Mouse (Mus musculus) bone marrow, adult 2 months (tissue): ENCODE measurements around the gene Ppm1f. TPM values are rescaled to one million over a fixed set of nuclear protein-coding genes. Genes with fewer than 3 reads are reported as not detected.

ENCODE experiments used
- H3K27ac ChIP-seq: fragments of 200-500 bp; 2 replicates; pipeline ENCODE4 v1.5.1; 2012; ENCODE audit warnings: low read depth, mild to moderate bottlenecking, control low read depth, inconsistent platforms, low read length; ENCODE audit not compliant: control insufficient read depth, poor library complexity, insufficient read depth
- H3K4me1 ChIP-seq: fragments of 200-500 bp; 2 replicates; pipeline ENCODE4 v1.6.1; 2011; ENCODE audit warnings: low read length; ENCODE audit not compliant: control insufficient read depth, insufficient read depth
- H3K4me3 ChIP-seq: fragments of 200-500 bp; replicated peaks from 2 replicates; pipeline ENCODE3; 2011; ENCODE audit warnings: mild to moderate bottlenecking, low read depth, low read length, control low read depth; ENCODE audit not compliant: control insufficient read depth
- CTCF ChIP-seq: fragments of 200-500 bp; IDR thresholded peaks from 2 replicates; pipeline ENCODE4 v1.5.1; 2011; ENCODE audit warnings: low read length, control low read depth; ENCODE audit not compliant: control insufficient read depth, insufficient read depth
- POLR2A ChIP-seq: fragments of 200-500 bp; IDR thresholded peaks from 2 replicates; pipeline ENCODE4 v1.6.1; 2011; ENCODE audit warnings: low read depth, mild to moderate bottlenecking, control low read depth, low read length, borderline replicate concordance; ENCODE audit not compliant: control insufficient read depth
- WGBS: fragments of 180-500 bp; shearing (Covaris S2); methylation state at CpG from one replicate; pipeline ENCODE4 v1.1.7; 2018; 5-methylcytosine and 5-hydroxymethylcytosine counted together
- polyA plus RNA-seq: library from polyadenylated mRNA; stranded (reverse); fragments of >200 nt; gene quantifications from 2 replicates; pipeline ENCODE4 v1.2.4, GENCODE M21; 2011; ENCODE audit warnings: low replicate concordance; ENCODE audit not compliant: missing spikeins, insufficient read depth, insufficient read length

Gene Ppm1f
- polyA plus RNA-seq, 1 experiment = 4.6 TPM

GRCm38 (mm10) chr16:16965149-16965548 is 68.9 kb downstream of the Ppm1f start:
- Histone ChIP-seq H3K4me1 (no peaks in the 10 kb centered on the region), H3K4me3 (no peak overlapping the region), H3K27ac (no peak overlapping the region)
- no peak for TF ChIP-seq CTCF
- no peak for TF ChIP-seq POLR2A
- 59% methylated on average over 1 of the region's 1 CpGs for WGBS

DNA sequence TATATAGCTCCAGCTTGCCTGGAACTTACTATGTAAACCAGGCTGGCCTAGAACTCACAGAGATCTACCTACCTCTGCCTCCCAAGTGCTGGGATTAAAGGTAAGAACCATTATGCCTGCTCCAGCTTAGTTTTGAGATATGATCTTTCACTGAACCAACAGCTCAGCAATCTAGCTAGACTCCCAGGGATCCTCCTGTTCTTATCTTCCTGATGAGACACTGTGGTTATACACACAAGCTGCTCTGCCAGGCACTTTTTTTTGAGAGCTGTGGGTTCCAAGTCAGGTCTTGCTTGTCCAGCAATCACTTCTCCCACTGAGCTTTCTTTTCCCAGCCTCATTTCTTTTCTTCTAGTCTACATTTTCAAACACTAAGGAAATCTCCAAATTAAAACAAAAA is 70.0 kb downstream of the Ppm1f start:
- TF ChIP-seq CTCF (no peak), POLR2A (no peak)
- Histone ChIP-seq H3K4me3 (no peak overlapping the region), H3K4me1 (no peaks in the 10 kb centered on the region), H3K27ac (no peak overlapping the region)

Other genes with a start within 250 kb of the Ppm1f start
- not detected in 2 replicates for gene Olfr19, start 220.1 kb upstream of the Ppm1f start, polyA plus RNA-seq
- gene Spag6l, start 67.0 kb upstream of the Ppm1f start, polyA plus RNA-seq = not detected in 2 replicates
- gene Igll1, start 32.5 kb upstream of the Ppm1f start, polyA plus RNA-seq = 6.4 and 9.2 TPM in 2 replicates
- 24.8 and 65.0 TPM in 2 replicates for gene Top3b, start 25.7 kb upstream of the Ppm1f start, polyA plus RNA-seq
- gene Vpreb1, start 25.6 kb upstream of the Ppm1f start, polyA plus RNA-seq = 16.3 and 26.8 TPM in 2 replicates
- gene Mapk1, start 86.9 kb downstream of the Ppm1f start, polyA plus RNA-seq = 65.8 and 76.8 TPM in 2 replicates
- gene Ypel1, start 173.2 kb downstream of the Ppm1f start, polyA plus RNA-seq = 1.4 TPM in 1 of 2 replicates, not detected in the other
- gene Ppil2, start 214.8 kb downstream of the Ppm1f start, polyA plus RNA-seq = 54.0 and 99.6 TPM in 2 replicates
- gene 2610318N02Rik, start 228.7 kb downstream of the Ppm1f start, polyA plus RNA-seq = 15.1 and 23.6 TPM in 2 replicates
- gene Sdf2l1, start 235.9 kb downstream of the Ppm1f start, polyA plus RNA-seq = 10.8 and 28.0 TPM in 2 replicates
- 2.9 and 5.4 TPM in 2 replicates for gene Ydjc, start 248.2 kb downstream of the Ppm1f start, polyA plus RNA-seq